Mouse (Mus musculus): ENCODE results near the gene 1700001L19Rik. TPM values are rescaled to one million over a fixed set of nuclear protein-coding genes. Genes with fewer than 3 reads are reported as not detected.

The 1700001L19Rik gene
- total RNA-seq, 2 experiments from 2014 or later, result not detected

- no peak for DNase-seq
These were observed 10.6 kb downstream of the 1700001L19Rik start for GRCm38 (mm10) chr13:68607652-68608405.

DNA sequence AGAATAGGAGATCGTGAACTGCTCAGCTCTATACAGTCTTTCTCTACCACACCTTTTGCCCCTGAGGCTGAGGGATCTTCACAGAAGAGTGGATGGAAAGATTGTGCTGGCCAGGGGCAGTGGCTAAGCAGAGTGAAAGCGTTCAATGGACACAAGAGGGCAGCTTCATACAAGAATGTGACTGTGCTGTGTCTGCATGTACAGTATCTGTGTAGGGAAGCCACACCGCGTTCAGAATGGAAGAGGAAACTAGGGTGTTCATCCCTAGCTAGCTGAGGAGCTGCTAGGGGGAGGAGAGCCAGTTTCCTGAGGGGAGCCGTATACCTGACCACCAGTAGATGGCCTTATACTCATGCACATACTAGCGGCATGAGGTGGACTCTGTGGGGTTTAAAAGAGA is 25.6 kb downstream of the 1700001L19Rik start:
- DNase-seq, result no peak

GRCm38 (mm10) chr13:68627041-68627440 is 29.8 kb downstream of the 1700001L19Rik start:
- no peak for DNase-seq

- no peak for DNase-seq
These were observed 45.6 kb downstream of the 1700001L19Rik start for GRCm38 (mm10) chr13:68642786-68643185.

Other genes with a start within 250 kb of the 1700001L19Rik start
- gene Mtrr, start 15.3 kb upstream of the 1700001L19Rik start, total RNA-seq (2021), result 10 to 100 TPM; 18.1 to 19.7 TPM
- gene Fastkd3, start 15.2 kb upstream of the 1700001L19Rik start, total RNA-seq (2021), result 1 to 10 TPM; 8.9 to 9.3 TPM